Mouse (Mus musculus) brain, embryonic 14.5 days (tissue): ENCODE measurements at regions not wholly inside any gene's neighbourhood (a gene's known extent, or its start where the extent isn't known, plus 50 kb on each side); places are given as distances from the start of the nearest gene placed in this dataset.
A peak's percentile ranks its signal among the peaks of the same experiment; 100 is the strongest.

Source experiments
- DNase-seq: peaks from one replicate; pipeline ENCODE4 v3.0.0-alpha.2; 2011; ENCODE audit warnings: low read depth
- CTCF ChIP-seq: fragments of 200-500 bp; IDR thresholded peaks from 2 replicates; pipeline ENCODE4 v1.5.1; 2012; ENCODE audit warnings: inconsistent platforms, mild to moderate bottlenecking, moderate library complexity, borderline replicate concordance; ENCODE audit not compliant: insufficient read depth, insufficient read length; ENCODE audit errors: extremely low read depth
- POLR2A ChIP-seq: fragments of 200-500 bp; IDR thresholded peaks from 2 replicates; pipeline ENCODE4 v1.6.1; 2012; ENCODE audit warnings: mild to moderate bottlenecking, inconsistent platforms, borderline replicate concordance; ENCODE audit not compliant: poor library complexity, insufficient read depth, insufficient read length, severe bottlenecking; ENCODE audit errors: extremely low read depth

GRCm38 (mm10) chr3:50677953-50678610 is 234.7 kb upstream of the Slc7a11 start:
- DNase-seq, result peak; percentile 85

GRCm38 (mm10) chr3:50675769-50676168 is 232.4 kb upstream of the Slc7a11 start:
- TF ChIP-seq CTCF (no peak), POLR2A (no peak)
- no peak for DNase-seq

More at GRCm38 (mm10) chr3:50677953-50678610, 234.7 kb upstream of the Slc7a11 start:
- TF ChIP-seq CTCF (no peak), POLR2A (no peak)

- no peak for TF ChIP-seq CTCF
- TF ChIP-seq POLR2A, result no peak
- no peak for DNase-seq
Measured at GRCm38 (mm10) chr3:50674860-50675566, 231.6 kb upstream of the Slc7a11 start.

GRCm38 (mm10) chr3:50665316-50665715 is 221.9 kb upstream of the Slc7a11 start:
- DNase-seq, result peak; percentile 47
- no peak for TF ChIP-seq POLR2A

GRCm38 (mm10) chr3:50660966-50661365 is 217.6 kb upstream of the Slc7a11 start:
- peak; percentile 13 for DNase-seq

GRCm38 (mm10) chr3:50660566-50660965 is 217.2 kb upstream of the Slc7a11 start:
- no peak for DNase-seq
- TF ChIP-seq CTCF (no peak), POLR2A (no peak)

More at GRCm38 (mm10) chr3:50660966-50661365, 217.6 kb upstream of the Slc7a11 start:
- TF ChIP-seq POLR2A, result no peak
- TF ChIP-seq CTCF, result no peak

GRCm38 (mm10) chr3:50657890-50658289 is 214.5 kb upstream of the Slc7a11 start:
- no peak for TF ChIP-seq CTCF
- TF ChIP-seq POLR2A, result no peak
- DNase-seq, result no peak

- DNase-seq, result no peak
- TF ChIP-seq POLR2A, result no peak
- TF ChIP-seq CTCF, result no peak
Measured at GRCm38 (mm10) chr3:50654441-50654840, 211.0 kb upstream of the Slc7a11 start.

DNA sequence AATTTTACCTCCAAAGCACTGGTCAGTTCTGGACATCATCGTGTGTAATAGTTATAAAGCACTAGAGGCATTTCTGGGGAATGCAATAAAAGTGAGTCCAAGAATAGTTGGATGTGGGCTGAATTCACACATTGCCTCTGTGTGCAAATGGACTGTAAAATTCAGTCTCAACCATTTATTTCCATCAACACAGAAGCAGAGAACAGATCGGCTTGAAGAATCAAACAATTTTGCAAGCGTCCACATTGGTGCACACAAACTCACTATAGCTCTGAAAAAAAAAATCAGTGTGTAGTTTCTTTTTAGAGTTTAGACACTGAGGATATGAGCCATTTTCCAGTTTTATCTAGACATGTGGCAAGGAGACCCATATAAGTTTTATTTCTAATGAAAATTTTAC is 208.9 kb upstream of the Slc7a11 start:
- no peak for DNase-seq
- TF ChIP-seq CTCF, result no peak
- TF ChIP-seq POLR2A, result no peak

GRCm38 (mm10) chr3:50643068-50643467 is 199.7 kb upstream of the Slc7a11 start:
- TF ChIP-seq CTCF (no peak), POLR2A (no peak)
- DNase-seq, result peak; percentile 73

DNA sequence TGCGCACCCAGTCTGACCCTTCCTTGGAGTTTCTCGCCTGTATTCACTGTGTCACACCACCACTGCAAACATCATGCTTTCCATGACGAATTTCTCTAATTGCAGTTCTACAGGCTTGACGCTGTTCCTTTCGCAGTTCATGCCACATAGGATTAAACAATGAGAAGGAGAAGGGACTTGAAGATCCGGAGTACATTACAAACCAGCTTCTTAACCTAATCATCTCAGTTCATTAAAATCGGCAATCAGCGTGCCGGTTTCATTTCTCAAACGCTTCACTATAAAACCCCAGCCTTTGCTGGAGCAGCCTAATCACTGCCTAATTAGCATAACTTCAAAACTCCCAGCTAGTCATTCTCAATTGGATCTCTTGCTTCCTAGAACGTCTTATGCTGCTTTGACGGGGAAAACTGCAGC is 196.5 kb upstream of the Slc7a11 start:
- peak; percentile 81 for DNase-seq
- no peak for TF ChIP-seq CTCF
- TF ChIP-seq POLR2A, result no peak

DNA sequence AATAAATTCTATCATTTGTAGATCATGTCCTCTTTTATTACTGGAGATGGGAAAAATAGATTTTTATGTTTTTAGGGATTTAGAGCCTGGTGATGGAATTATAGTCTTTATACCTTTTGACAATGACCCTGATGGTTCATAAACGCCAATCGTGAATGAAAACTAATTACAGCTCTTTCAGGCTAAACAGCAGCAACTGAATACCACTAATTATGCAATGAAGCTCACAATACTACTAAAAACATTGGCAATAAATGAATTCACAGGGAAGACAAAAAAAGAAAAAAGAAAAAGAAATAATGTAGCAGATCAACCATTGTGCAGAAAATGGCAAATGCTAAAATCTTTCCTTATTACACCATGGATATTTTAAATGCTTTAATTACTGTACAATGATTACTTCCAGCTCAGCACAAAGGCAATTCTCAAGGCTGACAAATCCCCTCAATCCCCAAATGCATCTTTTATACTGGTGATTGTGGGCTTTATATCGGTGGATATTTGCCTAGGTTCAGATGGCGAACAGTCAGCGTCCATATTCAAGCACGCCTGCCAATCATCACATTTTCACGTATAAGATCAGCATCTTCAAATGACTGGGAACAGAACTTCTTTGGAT is 191.2 kb upstream of the Slc7a11 start:
- peak; percentile 85 for DNase-seq
- TF ChIP-seq POLR2A, result no peak
- TF ChIP-seq CTCF, result no peak

GRCm38 (mm10) chr3:50631286-50631685 is 187.9 kb upstream of the Slc7a11 start:
- DNase-seq, result no peak
- no peak for TF ChIP-seq POLR2A
- no peak for TF ChIP-seq CTCF
